Mouse (Mus musculus): Measurements from ENCODE around the gene Cyp4f13.
A peak's percentile ranks its signal among the peaks of the same experiment; 100 is the strongest.

Cyp4f13 gene

GRCm38 (mm10) chr17:32947215-32947914 lies at the start of gene Cyp4f13:
Gene Cyp4f13, minus strand, starts transcription at chr17:32947402.
- DNase-seq (ENCODE audit: low read depth in 1 of 2, low spot score in 2 of 2), result peak; percentile 93 to 95

- peak; percentile 19 to 43 for DNase-seq (ENCODE audit: low read depth in 1 of 2, low spot score in 2 of 2)
These were observed 45.7 kb upstream of the Cyp4f13 start, which contains the start of gene Zfp952 for GRCm38 (mm10) chr17:32992699-32993474. Gene Zfp952, plus strand, starts transcription at chr17:32993129.

GRCm38 (mm10) chr17:32991965-32992698 lies 44.9 kb upstream of the Cyp4f13 start:
- DNase-seq (ENCODE audit: low read depth in 1 of 2, low spot score in 2 of 2), result peak in 1 of 2 experiments; percentile 13

GRCm38 (mm10) chr17:32986301-32986700 lies 39.1 kb upstream of the Cyp4f13 start:
- DNase-seq (ENCODE audit: low read depth in 1 of 2, low spot score in 2 of 2), result no peak

- DNase-seq (ENCODE audit: low read depth in 1 of 2, low spot score in 2 of 2), result no peak
These were observed 34.2 kb upstream of the Cyp4f13 start for GRCm38 (mm10) chr17:32981361-32981760.

- DNase-seq (ENCODE audit: low read depth in 1 of 2, low spot score in 2 of 2), result peak; percentile 78
These were observed 18.6 kb upstream of the Cyp4f13 start, which contains the start of gene Zfp472 for GRCm38 (mm10) chr17:32965623-32966290. Gene Zfp472, plus strand, starts transcription at chr17:32965814.

- no peak for DNase-seq (ENCODE audit: low read depth in 1 of 2, low spot score in 2 of 2)
These were observed 18.0 kb upstream of the Cyp4f13 start for GRCm38 (mm10) chr17:32965253-32965622.

- peak; percentile 34 to 63 for DNase-seq (ENCODE audit: low read depth in 1 of 2, low spot score in 2 of 2)
These were observed 4.2 kb upstream of the Cyp4f13 start for GRCm38 (mm10) chr17:32951441-32951840.

GRCm38 (mm10) chr17:32951006-32951405 lies 3.8 kb upstream of the Cyp4f13 start:
- DNase-seq (ENCODE audit: low read depth in 1 of 2, low spot score in 2 of 2), result no peak

- DNase-seq (ENCODE audit: low read depth in 1 of 2, low spot score in 2 of 2), result no peak
These were observed 2.9 kb upstream of the Cyp4f13 start for GRCm38 (mm10) chr17:32950136-32950535.

GRCm38 (mm10) chr17:32946716-32947115 lies 486 bp downstream of the Cyp4f13 start:
- DNase-seq (ENCODE audit: low read depth in 1 of 2, low spot score in 2 of 2), result no peak

GRCm38 (mm10) chr17:32944402-32945035 lies 2.7 kb downstream of the Cyp4f13 start:
- no peak for DNase-seq (ENCODE audit: low read depth in 1 of 2, low spot score in 2 of 2)

- no peak for DNase-seq (ENCODE audit: low read depth in 1 of 2, low spot score in 2 of 2)
These were observed 3.5 kb downstream of the Cyp4f13 start for GRCm38 (mm10) chr17:32943661-32944060.

GRCm38 (mm10) chr17:32939831-32940230 lies 7.4 kb downstream of the Cyp4f13 start:
- no peak for DNase-seq (ENCODE audit: low read depth in 1 of 2, low spot score in 2 of 2)

GRCm38 (mm10) chr17:32927803-32928202 lies 19.4 kb downstream of the Cyp4f13 start:
- DNase-seq (ENCODE audit: low read depth in 1 of 2, low spot score in 2 of 2), result no peak

- peak; percentile 16 to 41 for DNase-seq (ENCODE audit: low read depth in 1 of 2, low spot score in 2 of 2)
These were observed 22.4 kb downstream of the Cyp4f13 start for GRCm38 (mm10) chr17:32924658-32925312.

- DNase-seq (ENCODE audit: low read depth in 1 of 2, low spot score in 2 of 2), result no peak
These were observed 23.5 kb downstream of the Cyp4f13 start for GRCm38 (mm10) chr17:32923681-32924080.

- no peak for DNase-seq (ENCODE audit: low read depth in 1 of 2, low spot score in 2 of 2)
These were observed 28.1 kb downstream of the Cyp4f13 start for GRCm38 (mm10) chr17:32919123-32919522.

GRCm38 (mm10) chr17:32917131-32917530 lies 30.1 kb downstream of the Cyp4f13 start, which contains the start of gene Cyp4f14:
Gene Cyp4f14, minus strand, starts transcription at chr17:32917342.
- no peak for DNase-seq (ENCODE audit: low read depth in 1 of 2, low spot score in 2 of 2)

GRCm38 (mm10) chr17:32916075-32916474 lies 31.1 kb downstream of the Cyp4f13 start:
- DNase-seq (ENCODE audit: low read depth in 1 of 2, low spot score in 2 of 2), result no peak

Measured in monocyte, adult 2 months (primary cell).